8 mouse cellular contexts compared by ENCODE assay signal in the genomic region with DNA sequence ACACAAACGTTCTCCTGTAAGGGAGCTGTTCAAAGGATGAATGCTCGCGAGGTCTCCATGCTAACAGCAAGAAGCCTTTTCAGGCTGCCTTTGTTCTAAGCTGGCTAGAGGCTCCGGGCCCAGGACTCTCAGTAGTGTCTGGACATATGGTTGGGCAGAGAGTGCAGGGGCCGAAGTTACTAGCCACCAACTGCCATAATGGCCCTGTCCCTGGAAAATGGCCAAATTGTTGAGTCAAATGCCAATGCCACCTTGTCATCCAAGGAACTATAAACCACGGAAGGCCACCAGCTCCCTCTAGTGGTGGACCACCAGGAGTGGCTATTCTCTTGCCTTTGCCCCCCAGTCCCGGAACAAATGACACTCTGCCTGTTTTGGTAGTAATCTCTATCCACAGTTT.
DNase-seq lines count a peak whose midpoint lies in the region; ATAC-seq and TF ChIP-seq lines count a peak whose summit lies in the region.

No protein-coding gene starts in this region.

- H3K4me1 ChIP-seq in liver, adult 2 months (ENCODE audit: control insufficient read depth, insufficient read depth, low read length): no peaks in the 10 kb centered on the region
- H3K4me1 ChIP-seq in liver, embryonic 12.5 days: no peaks in the 10 kb centered on the region
- H3K4me1 ChIP-seq in embryonic facial prominence, embryonic 11.5 days (ENCODE audit: control insufficient read depth, insufficient read depth, low read length): no peaks in the 10 kb centered on the region

- WGBS in liver, adult 2 months: 50% methylated on average over 7 of the region's 7 CpGs
- WGBS in liver, embryonic 12.5 days (ENCODE audit: insufficient replicate concordance): 51% methylated on average over 7 of the region's 7 CpGs
- WGBS in embryonic facial prominence, embryonic 11.5 days: 52% methylated on average over 7 of the region's 7 CpGs

- ATAC-seq in liver, embryonic 12.5 days: no peak
- no peak for ATAC-seq in embryonic facial prominence, embryonic 11.5 days (replicated peaks; ENCODE audit: insufficient number of reproducible peaks, low FRiP score, low TSS enrichment, low read depth)
- no peak for ATAC-seq in megakaryocyte, adult 5-6 weeks (ENCODE audit: poor library complexity, severe bottlenecking)

- TF ChIP-seq CTCF in liver, adult 2 months (IDR thresholded peaks at IDR 0.05; ENCODE audit: low read depth, low read length): peak; percentile 73

- H3K79me2 ChIP-seq in liver, adult 2 months (ENCODE audit: control insufficient read depth, insufficient read depth, low read length): no peaks in the 10 kb centered on the region

- H3K4me3 ChIP-seq in liver, adult 2 months (ENCODE audit: insufficient read depth, low read depth, low read length): no peak overlapping the region
- H3K4me3 ChIP-seq in liver, embryonic 12.5 days: no peak overlapping the region
- no peak overlapping the region for H3K4me3 ChIP-seq in embryonic facial prominence, embryonic 11.5 days (ENCODE audit: low read depth, low read length)

- H3K27ac ChIP-seq in liver, adult 2 months (replicated peaks; ENCODE audit: insufficient read depth, low read depth, low read length): no peak overlapping the region
- H3K27ac ChIP-seq in liver, embryonic 12.5 days: no peak overlapping the region
- no peak overlapping the region for H3K27ac ChIP-seq in embryonic facial prominence, embryonic 11.5 days (replicated peaks; ENCODE audit: low read depth, low read length)

- no peaks in the 10 kb centered on the region for H3K36me3 ChIP-seq in liver, adult 2 months (ENCODE audit: control insufficient read depth, insufficient read depth, low read length)
- no peaks in the 10 kb centered on the region for H3K36me3 ChIP-seq in liver, embryonic 12.5 days
- no peaks in the 10 kb centered on the region for H3K36me3 ChIP-seq in embryonic facial prominence, embryonic 11.5 days (replicated peaks; ENCODE audit: control insufficient read depth, insufficient read depth, low read depth, low read length)

- DNase-seq in liver, adult 2 months (ENCODE audit: extremely low read depth, low read depth, low spot score): peak; percentile 7
- DNase-seq in adrenal gland, postnatal 4 days (ENCODE audit: low spot score in 2 of 2): peak; percentile 38 to 60
- DNase-seq in embryonic facial prominence, embryonic 11.5 days (ENCODE audit: low spot score): peak; percentile 60
- DNase-seq in hindlimb bud, embryonic 11.5 days (ENCODE audit: extremely low spot score, low read depth, low spot score): peak; percentile 16
- DNase-seq in left cerebral cortex, postnatal 4 days: peak; percentile 92
- DNase-seq in ovary, postnatal 14 days (ENCODE audit: low spot score): peak; percentile 51

- TF ChIP-seq POLR2A in liver, adult 2 months (IDR thresholded peaks at IDR 0.05; ENCODE audit: extremely low read depth, insufficient read depth, low read length): no peak

- H3K9me3 ChIP-seq in liver, embryonic 12.5 days (replicated peaks): no peaks in the 10 kb centered on the region
- H3K9me3 ChIP-seq in embryonic facial prominence, embryonic 11.5 days (replicated peaks; ENCODE audit: control insufficient read depth, low read length): no peaks in the 10 kb centered on the region

- H3K9ac ChIP-seq in liver, adult 2 months (ENCODE audit: low read depth, low read length): no peak overlapping the region
- no peak overlapping the region for H3K9ac ChIP-seq in liver, embryonic 12.5 days
- no peak overlapping the region for H3K9ac ChIP-seq in embryonic facial prominence, embryonic 11.5 days (replicated peaks; ENCODE audit: low read length)

- intact Hi-C loops in left cerebral cortex, postnatal 4 days (cut with DNase I): no loop called here

- H3K27me3 ChIP-seq in liver, adult 2 months (ENCODE audit: control insufficient read depth, insufficient read depth, low read length): no peaks in the 10 kb centered on the region
- no peaks in the 10 kb centered on the region for H3K27me3 ChIP-seq in liver, embryonic 12.5 days (replicated peaks)
- no peaks in the 10 kb centered on the region for H3K27me3 ChIP-seq in embryonic facial prominence, embryonic 11.5 days (ENCODE audit: control insufficient read depth, insufficient read depth, low read length)

- no peak overlapping the region for H3K4me2 ChIP-seq in liver, embryonic 12.5 days
- no peak overlapping the region for H3K4me2 ChIP-seq in embryonic facial prominence, embryonic 11.5 days (ENCODE audit: low read depth, low read length)

Comparison
In these comparisons a context has a peak if more than half of its experiments do, and no peak if none do; other contexts are left out.
1. DNase-seq: peak in every context shown above with its lines; median percentile 92 in left cerebral cortex, postnatal 4 days; 60 in embryonic facial prominence, embryonic 11.5 days; 51 in ovary, postnatal 14 days; 49 in adrenal gland, postnatal 4 days; 16 in hindlimb bud, embryonic 11.5 days; 7 in liver, adult 2 months.